Mouse (Mus musculus): ENCODE results near the gene Stx1a.

- TF ChIP-seq POLR2A (IDR thresholded peaks at IDR 0.05; ENCODE audit: borderline replicate concordance, low read depth, low read length) (no peak), CTCF (IDR thresholded peaks at IDR 0.05; ENCODE audit: low read depth, low read length) (no peak)
These were observed 5.9 kb downstream of the Stx1a start for GRCm38 (mm10) chr5:135029007-135029854.
